Mouse (Mus musculus) liver, embryonic 14.5 days (tissue): ENCODE measurements at regions not wholly inside any gene's neighbourhood (a gene's known extent, or its start where the extent isn't known, plus 50 kb on each side); places are given as distances from the start of the nearest gene placed in this dataset.

ENCODE experiments used
- CTCF ChIP-seq: IDR thresholded peaks from 2 replicates; pipeline ENCODE4 v1.5.1; 2016; ENCODE audit warnings: antibody characterized with exemption, low read depth, control low read depth
- EP300 ChIP-seq: IDR thresholded peaks from 2 replicates; pipeline ENCODE4 v1.6.1; 2016; ENCODE audit warnings: antibody characterized with exemption, low read depth

GRCm38 (mm10) chr2:114879084-114879483, 224.3 kb upstream of the Dph6 start:
- TF ChIP-seq CTCF (no peak), EP300 (no peak)
